Mouse (Mus musculus) megakaryocyte progenitor cell, adult 5-6 weeks (primary cell): Measurements from ENCODE around the gene Ints14. TPM values are rescaled to one million over a fixed set of nuclear protein-coding genes. Genes with fewer than 3 reads are reported as not detected.
A peak's percentile ranks its signal among the peaks of the same experiment; 100 is the strongest.
"Not testable (repeated sequence)": the region's sequence is repeated elsewhere in the genome, so short reads cannot be mapped to it uniquely, and the experiment has no call there.

Experiments
- ATAC-seq: replicated peaks from 2 replicates; pipeline ENCODE4 v1.8.0; 2016; ENCODE audit warnings: mild to moderate bottlenecking, moderate TSS enrichment, inconsistent platforms; ENCODE audit not compliant: poor library complexity
- total RNA-seq, 2 experiments: library from RNA; stranded (forward) in 1 of 2; stranded (reverse) in 1 of 2; fragments of 157-497, 149-512 nt in 1 of 2; fragments of 200-1000 nt in 1 of 2; gene quantifications; 2 replicates each; pipeline versions ENCODE4 v1.2.3 to v1.2.4; 2015 to 2017

The Ints14 gene
- total RNA-seq, 2 experiments from 2014 or later: 32.9 to 33.9 TPM

- no peak for ATAC-seq
Measured at GRCm38 (mm10) chr9:64951161-64951657, 9.5 kb upstream of the Ints14 start, which contains the start of gene Slc24a1. Gene Slc24a1 (minus strand): TSS chr9:64951607.

GRCm38 (mm10) chr9:64952055-64952454 lies 8.7 kb upstream of the Ints14 start:
- ATAC-seq: no peak

DNA sequence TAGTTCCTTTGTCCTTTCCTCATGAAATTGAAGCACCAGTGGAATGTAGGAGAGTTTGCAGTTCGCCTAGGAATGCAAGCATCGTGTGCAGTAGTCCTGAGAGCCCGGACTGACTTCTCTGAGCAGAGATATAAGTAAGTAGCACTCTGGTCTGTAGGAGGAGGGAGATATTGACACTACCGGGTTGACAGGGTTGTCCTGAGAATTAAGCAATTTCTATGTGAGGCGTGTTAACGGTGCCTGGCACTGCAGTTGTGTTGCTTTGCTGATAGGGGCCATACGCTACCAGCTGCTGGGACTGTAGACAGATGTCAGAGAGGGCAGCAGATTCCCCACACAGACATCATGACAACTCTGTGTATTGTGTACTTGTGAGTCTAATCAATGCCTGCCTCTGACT lies 7.5 kb upstream of the Ints14 start:
- peak; percentile 65 for ATAC-seq

DNA sequence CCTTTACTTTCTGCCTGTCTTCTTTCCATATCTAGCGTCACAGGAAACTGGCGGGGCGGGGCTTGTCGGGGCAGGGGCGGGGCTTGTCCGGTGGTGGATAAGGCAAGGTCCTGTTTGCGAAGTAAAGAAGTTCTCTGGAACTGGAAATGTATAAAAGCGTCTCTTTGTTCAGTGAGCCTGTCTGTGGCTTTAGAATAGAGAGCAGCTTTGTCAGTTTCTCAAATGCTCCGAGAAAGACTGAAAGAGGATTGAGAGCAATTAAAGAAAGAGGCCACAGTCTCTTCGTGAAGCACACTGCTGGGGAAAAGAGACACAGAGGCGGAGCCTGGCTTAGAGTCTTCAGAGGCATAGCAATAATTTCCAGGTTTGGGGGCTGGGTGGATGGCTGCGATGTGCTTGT lies 4.4 kb upstream of the Ints14 start:
- 0 out of 2 replicates have a peak, but pooled peaks have one; percentile 18 for ATAC-seq

- no peak for ATAC-seq
Measured at GRCm38 (mm10) chr9:64957276-64957675, 3.4 kb upstream of the Ints14 start.

- ATAC-seq: peak; percentile 60; the same call in 1 of the 2 replicates
Measured at GRCm38 (mm10) chr9:64960978-64961320, 244 bp downstream of the Ints14 start.

DNA sequence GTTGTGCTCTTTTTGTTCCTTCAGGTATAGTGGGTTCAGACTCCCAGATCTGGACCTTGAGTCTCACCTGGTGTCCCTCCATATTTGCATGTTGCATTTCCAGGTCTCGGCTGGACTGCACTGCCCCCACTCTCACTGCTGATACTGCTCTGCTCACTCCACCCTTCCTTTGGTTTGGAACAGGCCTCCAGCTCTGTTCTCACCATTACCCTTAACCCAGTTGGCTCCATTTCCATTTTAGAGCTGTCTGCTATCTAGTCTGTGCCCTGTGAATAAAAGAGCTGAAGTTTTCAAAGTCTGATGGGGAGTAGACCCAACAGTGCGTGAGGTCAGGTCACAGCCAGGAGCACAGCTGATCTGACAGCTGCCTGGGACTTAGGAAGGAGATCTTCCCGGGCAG lies 19.8 kb downstream of the Ints14 start:
- ATAC-seq: no peak

- ATAC-seq: no peak
Measured at GRCm38 (mm10) chr9:64981904-64982303, 21.2 kb downstream of the Ints14 start.

DNA sequence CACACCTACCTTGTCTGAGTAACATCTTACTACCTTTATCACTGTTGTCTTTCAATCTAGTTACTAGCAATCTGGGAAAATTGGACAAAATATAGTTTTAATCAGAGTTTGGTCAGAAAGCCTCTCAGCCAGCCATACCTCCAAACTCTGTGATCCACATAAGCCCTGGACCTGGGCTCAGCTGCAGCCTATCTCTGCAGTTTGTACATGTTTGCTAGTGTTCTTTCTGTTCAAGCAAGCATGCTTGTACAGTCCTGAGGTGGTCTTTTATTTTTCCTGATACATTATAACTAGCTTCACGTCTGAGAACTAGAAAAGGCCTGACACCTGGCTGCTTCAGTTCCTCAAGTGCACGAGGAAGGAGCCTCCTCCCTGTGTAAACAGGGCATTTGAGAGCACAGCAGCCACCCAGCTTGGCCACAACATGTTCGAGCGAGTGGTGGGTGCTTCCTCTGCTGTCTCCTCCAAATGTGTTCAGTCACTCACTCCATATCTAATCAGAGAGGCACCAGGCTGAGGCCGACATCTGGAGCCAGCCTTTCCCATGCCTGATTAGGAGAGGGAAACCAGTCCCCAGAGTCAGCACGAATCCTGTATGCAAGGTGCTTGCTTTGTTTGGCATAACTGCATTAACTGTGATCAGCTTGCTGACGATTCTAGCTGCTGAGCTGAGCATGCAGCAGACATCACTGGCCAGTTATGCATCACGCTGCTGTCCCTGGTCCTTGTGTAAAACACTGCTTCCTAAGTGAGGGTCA lies 24.5 kb downstream of the Ints14 start:
- peak; percentile 95 for ATAC-seq

DNA sequence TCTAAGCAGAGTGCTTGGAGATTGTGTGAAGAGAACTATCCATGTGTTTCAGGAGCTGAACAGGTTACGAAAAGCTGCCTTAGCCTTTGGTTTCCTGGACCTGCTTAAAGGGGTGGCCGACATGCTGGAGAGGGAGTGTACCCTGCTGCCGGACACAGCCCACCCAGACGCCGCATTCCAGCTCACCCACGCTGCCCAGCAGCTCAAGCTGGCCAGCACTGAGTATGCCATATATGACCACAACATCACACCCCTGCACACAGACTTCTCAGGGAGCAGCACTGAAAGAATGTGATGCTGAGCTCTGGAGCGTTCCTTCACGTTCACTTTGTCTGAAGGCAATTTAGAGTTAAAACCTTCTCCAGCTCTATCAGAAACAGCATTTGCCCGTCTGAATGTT lies 25.1 kb downstream of the Ints14 start:
- no peak for ATAC-seq

- no peak for ATAC-seq
Measured at GRCm38 (mm10) chr9:64987651-64988050, 26.9 kb downstream of the Ints14 start.

DNA sequence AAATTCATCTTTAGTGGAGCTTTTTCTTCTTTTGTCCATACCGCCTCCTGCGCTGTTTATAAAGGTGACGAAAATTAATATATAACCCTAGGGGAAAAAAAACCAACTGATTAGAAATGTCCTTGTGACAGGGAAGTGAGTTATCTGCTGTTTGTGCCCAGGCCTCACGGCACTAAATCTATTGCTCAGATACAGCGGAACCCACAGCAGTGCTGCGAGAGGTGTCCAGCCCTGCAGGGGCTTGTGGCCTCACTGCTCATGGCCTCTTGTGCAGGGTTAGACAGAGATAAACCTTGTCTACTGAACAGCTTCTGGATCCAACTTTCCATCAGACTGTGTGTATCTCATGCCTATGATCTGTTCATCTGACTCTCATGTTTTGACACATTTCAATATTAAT lies 27.7 kb downstream of the Ints14 start:
- no peak for ATAC-seq

DNA sequence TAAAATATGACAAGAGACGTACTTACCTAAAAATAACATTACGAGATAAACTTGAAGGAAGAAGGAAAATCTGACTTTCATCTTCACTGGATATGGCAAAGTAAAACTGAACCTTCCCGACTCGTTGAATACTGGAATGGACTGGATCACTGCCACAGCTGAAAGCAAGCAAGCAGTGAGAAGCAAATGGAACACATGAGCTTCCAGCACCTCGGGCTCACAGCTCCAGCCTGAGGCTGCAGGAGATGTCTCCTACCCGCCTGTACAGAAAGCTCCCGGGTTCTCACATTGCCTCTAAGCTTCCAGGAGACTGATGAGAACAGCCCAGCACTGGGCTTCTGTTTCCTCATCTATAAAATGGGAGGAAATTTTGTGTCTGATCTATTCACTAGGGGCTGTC lies 29.6 kb downstream of the Ints14 start:
- ATAC-seq: no peak

DNA sequence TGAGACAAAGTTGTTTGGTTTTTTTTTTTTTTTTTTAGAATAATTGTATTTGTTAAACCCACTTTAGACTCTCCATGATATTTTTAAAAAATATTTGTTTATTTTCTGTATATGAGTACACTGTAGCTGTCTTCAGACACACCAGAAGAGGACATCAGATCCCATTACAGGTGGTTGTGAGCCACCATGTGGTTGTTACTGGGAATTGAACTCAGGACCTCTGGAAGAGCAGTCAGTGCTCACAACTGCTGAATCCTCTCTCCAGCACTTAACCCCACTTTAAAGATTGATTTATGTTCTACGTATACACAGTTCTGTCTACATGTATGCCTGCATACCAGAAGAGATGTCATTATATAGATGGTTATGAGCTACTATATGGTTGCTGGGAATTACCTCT lies 34.8 kb downstream of the Ints14 start:
- not testable (repeated sequence) for ATAC-seq

GRCm38 (mm10) chr9:65001481-65001880 lies 40.8 kb downstream of the Ints14 start:
- no peak for ATAC-seq

DNA sequence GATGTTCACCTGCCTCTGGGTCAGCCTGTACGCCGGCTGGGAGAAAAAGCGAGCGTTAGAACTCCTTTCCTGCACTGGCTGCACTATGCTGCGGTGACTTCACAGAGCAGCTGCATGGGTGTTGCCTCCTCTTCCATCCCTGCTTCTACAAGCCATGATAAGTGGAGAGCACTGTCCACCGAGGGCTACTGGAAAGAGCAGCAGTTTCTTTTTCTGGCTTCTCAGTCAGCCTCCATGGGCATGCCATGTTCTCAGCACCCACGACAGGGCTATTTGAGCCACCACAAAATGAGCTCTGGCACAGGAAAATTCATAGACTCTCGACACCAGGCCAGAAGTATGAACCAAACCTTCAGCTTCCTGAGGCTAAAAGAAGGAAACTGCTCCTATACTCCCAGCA lies 45.0 kb downstream of the Ints14 start:
- ATAC-seq: no peak

GRCm38 (mm10) chr9:65010632-65011031 lies 49.9 kb downstream of the Ints14 start:
- no peak for ATAC-seq

- 0 out of 2 replicates have a peak, but pooled peaks have one; percentile 52 for ATAC-seq
Measured at GRCm38 (mm10) chr9:65011304-65011703, 50.6 kb downstream of the Ints14 start.

- no peak for ATAC-seq
Measured at GRCm38 (mm10) chr9:65015461-65016222, 54.9 kb downstream of the Ints14 start.

- ATAC-seq: no peak
Measured at GRCm38 (mm10) chr9:65016241-65016977, 55.7 kb downstream of the Ints14 start.
